Mouse (Mus musculus) cerebellum, adult 18-20 months (tissue): ENCODE measurements at regions not wholly inside any gene's neighbourhood (a gene's known extent, or its start where the extent isn't known, plus 50 kb on each side); places are given as distances from the start of the nearest gene placed in this dataset.
"Not testable (repeated sequence)": the region's sequence is repeated elsewhere in the genome, so short reads cannot be mapped to it uniquely, and the experiment has no call there.

Experiments used
- DNase-seq, 2 experiments: peaks; one replicate each; pipeline ENCODE4 v3.0.0; 2021

DNA sequence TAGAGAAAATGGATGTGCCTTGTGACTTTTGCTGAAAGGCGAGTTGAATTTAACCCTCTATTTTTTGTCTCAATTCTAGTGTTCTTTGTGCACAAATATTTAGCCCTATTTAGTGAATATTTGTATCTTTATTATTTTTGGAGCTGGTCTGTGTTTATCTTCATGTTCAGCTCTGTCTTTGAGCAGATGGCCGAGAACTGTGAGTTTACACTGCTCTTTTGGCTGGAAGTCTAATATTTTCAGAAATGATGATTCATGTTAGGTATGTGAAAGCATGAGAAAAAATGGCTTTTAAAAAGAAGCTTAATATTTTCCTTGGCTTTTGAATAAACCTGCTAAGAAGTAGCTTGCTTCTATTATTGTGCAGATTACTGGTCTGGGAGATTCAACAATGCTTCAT is 505.4 kb downstream of the Sema5a start:
- no peak for DNase-seq

GRCm38 (mm10) chr15:32751991-32752390 is 507.4 kb downstream of the Sema5a start:
- peak; percentile 8 to 10 for DNase-seq

- DNase-seq: no peak
Measured at GRCm38 (mm10) chr15:32760141-32760540, 515.5 kb downstream of the Sema5a start.

DNA sequence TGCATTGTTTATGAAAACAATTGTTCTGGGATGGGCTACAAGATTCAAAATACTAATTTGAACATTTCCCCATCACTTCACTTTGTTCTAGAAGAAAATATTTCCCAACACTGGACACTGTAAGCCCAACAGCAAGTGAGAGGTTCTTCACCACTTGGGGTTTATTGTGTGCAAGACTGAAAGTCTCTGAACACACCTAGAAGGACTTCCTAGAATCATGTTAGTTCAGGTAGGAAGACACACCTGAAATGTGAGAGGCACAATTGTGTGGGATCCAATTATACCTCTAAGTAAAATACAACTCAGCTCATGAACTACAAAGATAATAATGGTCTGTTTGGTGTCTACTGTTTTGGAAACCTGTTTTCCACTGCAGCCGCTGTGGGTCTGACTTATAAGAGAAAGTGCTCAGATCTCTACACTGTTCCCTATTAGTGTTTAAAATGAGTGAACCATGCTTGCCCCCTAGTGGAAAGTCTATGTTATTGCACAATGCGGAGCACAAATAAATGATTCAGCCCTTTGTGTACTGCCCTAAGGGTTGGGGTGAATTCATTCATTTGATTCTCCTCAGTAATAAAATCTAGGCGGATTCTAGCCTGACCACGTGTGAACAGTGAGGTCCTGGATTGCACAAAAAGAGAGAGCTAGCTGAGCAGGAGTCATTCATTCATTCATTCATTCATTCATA is 521.5 kb downstream of the Sema5a start:
- peak; percentile 23 to 31 for DNase-seq

GRCm38 (mm10) chr15:32766746-32767471 is 522.3 kb downstream of the Sema5a start:
- DNase-seq: no peak

DNA sequence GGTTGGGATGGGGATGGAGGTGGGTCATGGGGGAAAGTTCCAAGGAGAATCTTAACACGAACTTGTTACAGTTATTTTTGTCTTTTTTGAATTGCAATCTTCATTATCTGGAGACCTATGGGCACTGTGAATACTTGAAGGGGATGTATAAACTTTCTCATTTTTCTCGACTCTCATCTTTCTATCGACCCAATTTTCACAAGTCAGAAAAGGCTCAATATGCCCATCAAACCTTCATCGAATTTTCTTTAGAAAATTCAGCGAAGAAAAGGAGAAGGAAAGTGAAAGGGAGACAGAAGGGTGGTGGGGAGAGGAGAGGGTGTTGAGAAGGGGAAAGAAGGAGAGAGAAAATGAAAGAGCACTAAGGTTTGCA is 533.6 kb downstream of the Sema5a start:
- not testable (repeated sequence) for DNase-seq

DNA sequence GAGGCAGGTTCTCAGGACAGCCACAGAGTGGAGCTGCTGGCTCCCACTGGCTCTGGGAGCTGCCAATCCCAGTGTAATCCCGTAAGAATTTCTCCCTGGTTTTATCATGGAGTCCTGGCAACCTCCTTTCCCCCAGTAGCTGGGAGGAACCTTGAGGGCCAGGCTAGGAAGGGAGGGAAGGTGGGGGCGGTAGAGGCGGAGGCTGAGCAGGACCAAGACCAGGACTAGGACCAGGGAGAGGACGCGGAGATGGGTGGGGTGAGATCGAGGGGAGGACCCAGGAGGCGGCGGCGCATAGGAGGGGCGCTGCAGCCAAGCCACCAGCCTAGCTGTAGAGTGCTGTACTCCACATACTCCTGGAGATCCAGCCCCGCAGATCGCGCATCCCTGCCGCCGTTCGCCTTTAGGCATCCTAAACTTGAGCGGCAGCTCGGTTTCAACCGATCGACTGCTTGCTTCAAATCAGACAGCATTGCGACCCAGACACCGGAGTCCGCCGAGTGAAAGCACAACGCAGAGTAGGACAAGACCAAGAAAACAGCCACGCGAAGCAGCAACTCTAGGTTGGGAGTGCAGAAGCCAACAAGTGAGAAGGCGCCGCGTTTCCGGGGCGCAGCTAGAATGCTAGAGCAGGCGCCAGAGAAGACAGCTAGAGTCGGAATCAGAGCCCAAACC is 534.1 kb downstream of the Sema5a start:
- peak; percentile 78 to 90 for DNase-seq

- not testable (repeated sequence) for DNase-seq
Measured at GRCm38 (mm10) chr15:32779274-32779615, 534.6 kb downstream of the Sema5a start.

- DNase-seq: not testable (repeated sequence)
Measured at GRCm38 (mm10) chr15:32781609-32782008, 537.0 kb downstream of the Sema5a start.

DNA sequence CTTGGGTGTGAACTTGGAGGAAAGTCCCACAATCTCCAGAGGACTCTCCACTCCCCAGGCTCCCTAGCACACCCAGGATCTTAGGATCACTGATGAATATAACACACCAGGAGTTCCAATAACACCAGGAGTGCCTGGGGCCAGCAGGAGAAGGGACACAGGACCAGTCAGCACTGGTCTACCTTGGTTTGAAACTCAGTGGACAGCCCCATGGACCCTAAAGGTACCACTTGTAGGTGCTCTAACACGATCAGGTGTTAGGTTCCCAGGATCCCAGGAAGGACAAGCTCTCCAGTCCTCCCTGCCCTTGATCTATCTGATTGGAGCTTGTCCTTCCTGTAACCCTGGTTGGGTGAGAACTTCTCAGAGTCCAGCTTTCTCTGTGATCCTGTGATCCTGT is 554.6 kb downstream of the Sema5a start:
- DNase-seq: no peak

DNA sequence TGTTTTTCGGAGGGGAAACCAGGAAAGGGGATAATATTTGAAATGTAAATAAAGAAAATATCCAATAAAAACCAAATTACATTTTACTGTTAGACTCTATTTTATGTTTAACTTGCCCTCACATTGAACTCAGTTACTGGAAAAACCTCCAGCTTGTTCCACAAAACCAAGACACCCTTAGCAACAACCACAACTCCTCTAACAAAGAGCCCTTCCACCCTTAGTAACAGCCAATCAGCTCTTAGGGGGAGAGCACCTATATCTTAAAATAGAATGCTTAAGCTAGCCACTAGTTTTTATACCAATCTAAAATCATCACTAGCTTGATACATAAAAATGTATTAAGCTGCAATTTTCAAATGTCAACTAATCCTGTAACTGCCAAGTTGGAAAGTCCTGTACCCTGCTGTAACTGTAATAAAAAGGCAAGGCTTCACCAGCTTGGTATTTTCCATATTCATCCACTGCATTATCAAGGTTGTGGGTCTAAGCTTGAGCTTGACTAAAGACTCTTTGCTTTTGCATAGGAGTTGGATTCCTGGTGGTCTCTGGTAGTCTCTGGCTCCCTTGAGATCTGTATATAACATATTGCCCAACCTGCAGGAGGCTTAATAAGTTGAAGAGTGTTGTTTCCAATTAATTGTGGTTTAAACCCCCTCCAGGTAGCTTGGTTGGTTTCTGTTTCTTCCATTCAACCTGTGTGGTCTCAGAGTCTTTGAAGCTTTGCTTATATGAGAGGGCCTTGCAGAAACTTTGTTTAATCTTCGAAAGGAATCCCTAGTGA is 566.4 kb downstream of the Sema5a start:
- no peak for DNase-seq

GRCm38 (mm10) chr15:32839966-32840365 is 595.4 kb downstream of the Sema5a start:
- DNase-seq: no peak
